Mouse (Mus musculus) kidney, postnatal 25 days (tissue): Measurements from ENCODE around the gene Pkdcc.

Experiments used
- DNase-seq, 2 experiments: peaks; one replicate each; pipeline ENCODE4 v3.0.0; 2021; ENCODE audit warnings: mixed read lengths in 2 of 2

Gene Pkdcc

GRCm38 (mm10) chr17:83214674-83215528, at the start of gene Pkdcc:
TSS of gene Pkdcc (plus strand) at chr17:83215292.
- DNase-seq, result peak; percentile 89 to 95

GRCm38 (mm10) chr17:83166195-83166594, 48.9 kb upstream of the Pkdcc start:
- DNase-seq, result peak; percentile 53 to 60

GRCm38 (mm10) chr17:83176146-83176545, 38.9 kb upstream of the Pkdcc start:
- no peak for DNase-seq

GRCm38 (mm10) chr17:83178483-83179150, 36.5 kb upstream of the Pkdcc start:
- peak; percentile 51 to 79 for DNase-seq

GRCm38 (mm10) chr17:83179151-83179531, 36.0 kb upstream of the Pkdcc start:
- DNase-seq, result no peak

GRCm38 (mm10) chr17:83179569-83179968, 35.5 kb upstream of the Pkdcc start:
- DNase-seq, result no peak

- no peak for DNase-seq
These were observed 34.0 kb upstream of the Pkdcc start for GRCm38 (mm10) chr17:83181086-83181485.

- no peak for DNase-seq
These were observed 33.5 kb upstream of the Pkdcc start for GRCm38 (mm10) chr17:83181592-83181991.

GRCm38 (mm10) chr17:83182061-83182664, 32.9 kb upstream of the Pkdcc start:
- no peak for DNase-seq

GRCm38 (mm10) chr17:83182780-83183179, 32.3 kb upstream of the Pkdcc start:
- no peak for DNase-seq

- no peak for DNase-seq
These were observed 27.1 kb upstream of the Pkdcc start for GRCm38 (mm10) chr17:83187751-83188565.

GRCm38 (mm10) chr17:83190810-83191209, 24.3 kb upstream of the Pkdcc start:
- DNase-seq, result no peak

- no peak for DNase-seq
These were observed 20.6 kb upstream of the Pkdcc start for GRCm38 (mm10) chr17:83194491-83194890.

GRCm38 (mm10) chr17:83197361-83197923, 17.6 kb upstream of the Pkdcc start:
- peak; percentile 58 to 79 for DNase-seq

GRCm38 (mm10) chr17:83200469-83200868, 14.6 kb upstream of the Pkdcc start:
- DNase-seq, result no peak

- no peak for DNase-seq
These were observed 13.8 kb upstream of the Pkdcc start for GRCm38 (mm10) chr17:83201257-83201656.

- no peak for DNase-seq
These were observed 11.3 kb upstream of the Pkdcc start for GRCm38 (mm10) chr17:83203692-83204383.

- DNase-seq, result no peak
These were observed 7.8 kb upstream of the Pkdcc start for GRCm38 (mm10) chr17:83207296-83207695.

GRCm38 (mm10) chr17:83208455-83208854, 6.6 kb upstream of the Pkdcc start:
- no peak for DNase-seq

- DNase-seq, result no peak
These were observed 4.6 kb upstream of the Pkdcc start for GRCm38 (mm10) chr17:83210531-83210930.

GRCm38 (mm10) chr17:83211196-83211595, 3.9 kb upstream of the Pkdcc start:
- no peak for DNase-seq

GRCm38 (mm10) chr17:83212422-83212821, 2.7 kb upstream of the Pkdcc start:
- DNase-seq, result no peak
